Mouse (Mus musculus) megakaryocyte, embryonic 14.5 days (primary cell): ENCODE results near the gene Dusp11.

Experiments
- FLI1 ChIP-seq: IDR thresholded peaks from 2 replicates; pipeline ENCODE4 v1.6.1; 2012; ENCODE audit warnings: low read length, inconsistent platforms, mixed read lengths
- GATA1 ChIP-seq: IDR thresholded peaks from 3 replicates; pipeline ENCODE4 v1.6.1; 2012; ENCODE audit warnings: mixed read lengths, low read length, inconsistent platforms, borderline replicate concordance

GRCm38 (mm10) chr6:85911587-85911986 lies 49.9 kb downstream of the Dusp11 start, which contains the start of gene Tprkb:
- no peak for TF ChIP-seq GATA1
- TF ChIP-seq FLI1: no peak
